Mouse (Mus musculus): ENCODE data around the gene Dnah6.

DNA sequence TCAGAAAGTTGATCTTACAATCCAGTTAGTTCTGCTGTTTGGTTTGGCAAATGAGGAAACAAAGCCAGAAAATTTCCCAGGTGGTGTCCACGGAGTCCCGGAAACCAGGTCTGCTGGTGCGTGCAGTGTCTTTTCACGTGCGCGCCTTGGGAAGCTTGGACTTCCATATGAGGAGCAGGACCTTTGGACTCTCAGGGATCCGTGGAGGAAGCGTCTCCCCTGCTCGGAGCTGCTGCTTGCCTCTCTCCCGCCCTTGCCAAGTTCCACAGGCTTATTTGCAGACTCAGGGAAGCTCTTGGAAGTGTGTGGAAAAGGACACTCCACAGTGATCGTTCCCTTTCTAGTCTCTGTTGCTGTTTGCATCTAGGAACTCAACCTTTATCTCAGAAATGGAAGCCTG is 29.9 kb upstream of the Dnah6 start:
- no peak for TF ChIP-seq POLR2A (IDR thresholded peaks at IDR 0.05; ENCODE audit: low read depth, low read length)
- TF ChIP-seq CTCF (IDR thresholded peaks at IDR 0.05; ENCODE audit: extremely low read depth, insufficient read length, insufficient replicate concordance, low read depth, low read length): no peak
